In the genomic region with DNA sequence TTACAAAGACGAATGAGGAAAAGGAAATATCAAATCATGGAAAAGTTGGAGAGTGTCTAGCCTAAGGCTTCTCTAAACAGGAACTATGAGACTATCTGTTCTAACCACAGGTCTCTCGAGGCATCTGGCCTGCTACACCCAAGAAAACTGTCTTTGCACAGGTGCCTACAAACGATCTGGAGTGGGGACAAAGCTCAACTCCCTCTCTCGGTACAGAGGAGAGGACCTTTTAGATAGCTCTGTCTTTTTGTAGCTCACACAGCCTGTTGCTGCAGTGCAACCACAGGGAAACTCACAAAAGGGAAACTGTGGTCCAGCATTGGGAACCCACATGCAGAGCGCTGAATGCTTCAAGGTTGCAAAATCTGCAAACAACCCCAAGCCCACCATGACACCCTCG, we compare ENCODE assay signal across 13 mouse cellular contexts.
A peak's percentile ranks its signal among the peaks of the same experiment; 100 is the strongest.
DNase-seq lines count a peak whose midpoint lies in the region; ATAC-seq and TF ChIP-seq lines count a peak whose summit lies in the region.
"Had no signal": no experiment of that assay in that cellular context is flagged by ENCODE, and none has a peak within 500 bp of the region (broad histone marks: within the 10 kb centered on the region; RNA-seq: fewer than 3 reads in every experiment).

No protein-coding gene starts in this region.

- no peak for TF ChIP-seq CTCF in cortical plate, adult 2 months (IDR thresholded peaks at IDR 0.05; ENCODE audit: extremely low read depth, insufficient read depth, low read length)
- no peak for TF ChIP-seq CTCF in stomach, postnatal 0 days (IDR thresholded peaks at IDR 0.05; ENCODE audit: low read depth)

- no peaks in the 10 kb centered on the region for H3K4me1 ChIP-seq in cortical plate, adult 2 months (ENCODE audit: control insufficient read depth, insufficient read depth, low read length)
- H3K4me1 ChIP-seq in stomach, postnatal 0 days (replicated peaks; ENCODE audit: control insufficient read depth, insufficient read depth) = no peaks in the 10 kb centered on the region
- H3K4me1 ChIP-seq: forebrain, embryonic 13.5 days had no signal

- no peak overlapping the region for H3K4me3 ChIP-seq in cortical plate, adult 2 months (ENCODE audit: insufficient read depth, low read length)
- no peak overlapping the region for H3K4me3 ChIP-seq in stomach, postnatal 0 days (ENCODE audit: low read depth, low read length)
- H3K4me3 ChIP-seq: forebrain, embryonic 13.5 days; myocyte had no signal

- 73% methylated on average over 6 of the region's 6 CpGs for WGBS in stomach, postnatal 0 days

- H3K27ac ChIP-seq in cortical plate, adult 2 months (ENCODE audit: insufficient read depth, low read length) = 0 out of 2 replicates have a peak overlapping the region, but pooled peaks have one; percentile 17
- no peak overlapping the region for H3K27ac ChIP-seq in stomach, postnatal 0 days (replicated peaks)
- H3K27ac ChIP-seq: forebrain, embryonic 13.5 days had no signal

- peak; percentile 54; the same call in 1 of the 2 replicates for ATAC-seq in megakaryocyte-erythroid progenitor cell, adult 5-6 weeks (replicated peaks; ENCODE audit: low FRiP score, low TSS enrichment, poor library complexity, severe bottlenecking)
- ATAC-seq in stomach, postnatal 0 days (ENCODE audit: low FRiP score, low TSS enrichment) = no peak
- ATAC-seq: forebrain, embryonic 13.5 days; inflammation-experienced regulatory T-cells, adult 6 months; Patski had no signal

- TF ChIP-seq EP300 in stomach, postnatal 0 days (optimal IDR thresholded peaks at IDR 0.05) = no peak

- H3K4me2 ChIP-seq in stomach, postnatal 0 days (replicated peaks; ENCODE audit: low read depth) = no peak overlapping the region
- H3K4me2 ChIP-seq: forebrain, embryonic 13.5 days had no signal

- no peak overlapping the region for H3K9ac ChIP-seq in stomach, postnatal 0 days (ENCODE audit: low read length)
- H3K9ac ChIP-seq: forebrain, embryonic 13.5 days had no signal

- TF ChIP-seq POLR2A in cortical plate, adult 2 months (IDR thresholded peaks at IDR 0.05; ENCODE audit: extremely low read depth, insufficient read depth, low read length) = no peak

- H3K36me3 ChIP-seq in stomach, postnatal 0 days (ENCODE audit: control insufficient read depth, insufficient read depth, low read length) = no peaks in the 10 kb centered on the region

- H3K9me3 ChIP-seq in stomach, postnatal 0 days (ENCODE audit: control insufficient read depth, low read length) = no peaks in the 10 kb centered on the region
- H3K9me3 ChIP-seq: forebrain, embryonic 13.5 days had no signal

- DNase-seq in lung, postnatal 36 days = peak; percentile 54
- DNase-seq in lung, postnatal 14 days = no peak
- DNase-seq in thymus, postnatal 4 days = peak; percentile 35
- no peak for DNase-seq in stomach, postnatal 0 days (ENCODE audit: low spot score)
- no peak for DNase-seq in left cerebral cortex, postnatal 4 days
- DNase-seq: gastrocnemius, postnatal 25 days; right cerebral cortex, adult 18-20 months had no signal

- H3K27me3 ChIP-seq in stomach, postnatal 0 days (ENCODE audit: control insufficient read depth, insufficient read depth, low read length) = no peaks in the 10 kb centered on the region
- H3K27me3 ChIP-seq: forebrain, embryonic 13.5 days had no signal

- intact Hi-C loops in left cerebral cortex, postnatal 4 days (cut with DNase I) = no loop called here

Comparison
In these comparisons a context has a peak if more than half of its experiments do, and no peak if none do; other contexts are left out.
1. DNase-seq: peak in lung, postnatal 36 days (single experiment) and thymus, postnatal 4 days (single experiment); none in lung, postnatal 14 days (single experiment), stomach, postnatal 0 days (single experiment) and left cerebral cortex, postnatal 4 days (single experiment).